Mouse (Mus musculus) E14TG2a.4 (cell line): ENCODE data around the gene Gbp5.
"Not testable (repeated sequence)": the region's sequence is repeated elsewhere in the genome, so short reads cannot be mapped to it uniquely, and the experiment has no call there.

ENCODE experiments used
- H3K27me3 ChIP-seq: 2 replicates; pipeline ENCODE4 v1.6.1; 2014; ENCODE audit warnings: low read length, control low read depth; ENCODE audit not compliant: insufficient read depth
- H3K36me3 ChIP-seq: 2 replicates; pipeline ENCODE4 v1.6.1; 2014; ENCODE audit warnings: low read length, control low read depth; ENCODE audit not compliant: insufficient read depth
- H3K4me1 ChIP-seq: replicated peaks from 2 replicates; pipeline ENCODE4 v1.6.1; 2014; ENCODE audit warnings: low read depth, low read length, control low read depth
- H3K4me3 ChIP-seq: replicated peaks from 2 replicates; pipeline ENCODE4 v1.5.1; 2014; ENCODE audit warnings: mild to moderate bottlenecking, low read length
- H3K9me3 ChIP-seq: 2 replicates; pipeline ENCODE4 v1.6.1; 2014; ENCODE audit warnings: low read length, control low read depth
- CTCF ChIP-seq: conservative IDR thresholded peaks from 2 replicates; pipeline ENCODE4 v1.5.1; 2014; ENCODE audit warnings: low read length
- NANOG ChIP-seq: IDR thresholded peaks from 2 replicates; pipeline ENCODE4 v1.6.1; 2014; ENCODE audit warnings: borderline replicate concordance, low read length, mixed read lengths
- POU5F1 ChIP-seq: IDR thresholded peaks from 2 replicates; pipeline ENCODE4 v1.6.1; 2014; ENCODE audit warnings: low read length, borderline replicate concordance

Gbp5 gene

DNA sequence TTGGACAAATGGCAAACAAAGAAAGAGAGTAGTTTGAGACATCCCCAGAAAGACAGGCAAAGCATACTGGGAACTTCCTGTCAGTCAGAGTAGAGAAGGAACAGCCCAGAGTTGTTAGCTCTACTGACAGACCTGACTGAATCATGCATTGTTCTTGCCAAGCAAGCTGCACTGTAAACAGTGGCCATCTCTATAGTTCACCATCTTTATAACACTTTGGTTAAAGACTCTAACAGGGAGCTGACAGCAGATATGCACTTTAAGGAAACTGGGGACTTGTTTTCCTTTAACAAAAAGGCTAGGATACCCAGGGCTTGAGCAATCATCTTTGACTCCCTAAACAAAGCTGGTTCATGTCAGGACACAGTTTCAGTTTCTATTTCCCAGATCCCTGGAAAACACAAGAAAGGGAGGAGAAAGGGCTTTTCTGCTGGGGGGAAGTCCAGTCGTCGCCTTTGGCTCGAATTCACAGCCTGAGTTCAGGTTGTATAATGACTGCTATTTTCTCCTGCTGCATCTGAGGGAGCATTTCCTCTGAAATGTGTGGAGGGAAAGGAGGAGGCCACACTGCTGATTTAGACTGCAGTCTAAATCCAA is 66.0 kb downstream of the Gbp5 start, which contains the start of gene Gbp3:
Gene Gbp3, plus strand, starts transcription at position 395 of the 597 bp plus-strand sequence.
- Histone ChIP-seq H3K4me3 (peak within 1 kb of the TSS; percentile 45; the same call in 1 of the 2 replicates), H3K9me3 (no peaks in the 10 kb centered on the region), H3K4me1 (peaks cover 3% of the 10 kb centered on the region; the same call in 1 of the 2 replicates), H3K27me3 (peaks cover 6% of the 10 kb centered on the region; the same call in 1 of the 2 replicates), H3K36me3 (no peaks in the 10 kb centered on the region)
- TF ChIP-seq POU5F1 (no peak), CTCF (no peak), NANOG (no peak)

DNA sequence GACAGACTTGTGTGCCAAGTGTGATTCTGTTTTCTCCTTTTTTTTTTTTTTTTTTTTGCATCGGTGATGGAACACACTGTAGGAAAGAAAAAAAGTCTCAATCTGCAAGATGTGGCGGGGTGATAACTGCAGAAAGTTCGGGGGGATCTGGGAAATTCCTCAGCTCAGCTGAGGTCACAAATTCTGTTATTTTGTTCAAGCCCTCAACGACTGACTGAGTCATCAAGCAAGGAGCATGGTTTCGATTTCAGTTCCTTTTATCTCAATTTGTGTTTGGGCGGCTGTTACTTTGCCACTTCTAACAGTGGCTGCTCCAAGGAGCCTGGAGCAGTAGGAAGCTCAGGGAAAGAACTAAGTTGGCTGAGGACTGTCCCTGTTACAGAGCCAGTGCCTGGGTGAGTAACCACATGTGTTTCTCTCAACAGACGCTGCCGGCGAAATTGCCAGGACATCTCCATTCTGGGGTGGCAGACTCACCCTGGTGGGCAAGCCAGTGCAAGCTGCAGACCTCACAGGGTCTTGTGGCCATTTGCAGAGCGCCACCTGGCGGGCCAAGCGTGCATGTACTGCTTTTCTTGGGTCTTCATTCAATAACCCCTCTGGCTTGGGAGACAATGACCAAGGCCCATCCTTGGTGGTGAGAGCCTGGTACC is 66.6 kb downstream of the Gbp5 start:
- H3K27me3 ChIP-seq = peaks cover 6% of the 10 kb centered on the region; the same call in 1 of the 2 replicates
- H3K4me1 ChIP-seq = peaks cover 3% of the 10 kb centered on the region; the same call in 1 of the 2 replicates
- no peak for TF ChIP-seq NANOG
- peak; percentile 93 for TF ChIP-seq CTCF
- H3K36me3 ChIP-seq = no peaks in the 10 kb centered on the region
- no peaks in the 10 kb centered on the region for H3K9me3 ChIP-seq
- H3K4me3 ChIP-seq = peak overlapping the region; percentile 45; the same call in 1 of the 2 replicates

DNA sequence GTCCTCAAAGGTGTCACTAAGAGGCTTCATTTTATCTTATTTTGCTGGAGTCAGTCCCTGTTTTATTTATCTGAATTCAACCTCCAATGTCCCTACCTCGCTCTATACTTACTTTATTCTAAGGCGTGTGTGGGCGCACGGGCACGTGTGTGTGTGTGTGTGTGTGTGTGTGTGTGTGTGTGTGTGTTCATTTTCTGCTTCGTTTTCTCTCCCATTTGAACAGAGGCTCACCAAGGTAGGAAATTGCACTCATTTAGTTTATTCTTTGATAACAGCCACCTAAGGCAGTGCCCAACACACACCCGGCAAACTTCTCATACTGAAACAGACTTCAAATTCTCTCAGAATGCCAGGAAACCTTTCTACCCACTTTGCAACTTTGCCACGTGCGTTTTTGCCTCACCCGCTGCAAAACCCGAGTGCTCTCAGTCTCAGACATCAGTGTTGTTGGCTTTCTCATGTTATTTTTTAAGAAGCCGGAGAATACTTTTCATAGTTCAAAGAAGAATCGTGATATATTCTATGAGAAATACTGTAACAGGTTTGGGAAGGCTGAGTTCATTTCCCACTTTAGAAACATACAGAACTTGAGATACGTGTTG is 67.4 kb downstream of the Gbp5 start:
- TF ChIP-seq CTCF (no peak), NANOG (no peak), POU5F1 (no peak)
- Histone ChIP-seq H3K36me3 (no peaks in the 10 kb centered on the region), H3K4me3 (no peak overlapping the region)

DNA sequence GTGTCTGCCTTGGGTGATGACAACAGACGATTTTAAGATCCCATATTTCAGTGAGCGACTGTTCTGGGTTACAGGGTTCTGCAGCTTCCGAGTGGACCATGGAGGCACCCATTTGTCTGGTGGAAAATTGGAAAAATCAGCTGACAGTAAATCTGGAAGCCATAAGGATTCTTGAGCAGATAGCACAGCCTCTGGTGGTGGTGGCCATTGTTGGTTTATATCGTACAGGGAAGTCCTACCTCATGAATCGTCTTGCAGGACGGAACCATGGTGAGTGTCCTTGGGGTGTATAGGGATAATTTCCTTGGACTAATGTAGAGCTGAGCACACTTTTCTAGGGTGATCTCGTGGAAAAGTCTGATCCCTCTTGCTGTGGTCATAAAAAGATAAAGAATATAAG is 67.9 kb downstream of the Gbp5 start:
- peaks cover 6% of the 10 kb centered on the region; the same call in 1 of the 2 replicates for H3K27me3 ChIP-seq
- TF ChIP-seq CTCF (no peak), NANOG (no peak), POU5F1 (no peak)
- no peaks in the 10 kb centered on the region for H3K9me3 ChIP-seq
- peaks cover 3% of the 10 kb centered on the region; the same call in 1 of the 2 replicates for H3K4me1 ChIP-seq
- H3K4me3 ChIP-seq = no peak overlapping the region
- no peaks in the 10 kb centered on the region for H3K36me3 ChIP-seq

More for the DNA sequence above, 67.4 kb downstream of the Gbp5 start:
- Histone ChIP-seq H3K9me3 (no peaks in the 10 kb centered on the region), H3K27me3 (peaks cover 6% of the 10 kb centered on the region; the same call in 1 of the 2 replicates), H3K4me1 (peaks cover 3% of the 10 kb centered on the region; the same call in 1 of the 2 replicates)

DNA sequence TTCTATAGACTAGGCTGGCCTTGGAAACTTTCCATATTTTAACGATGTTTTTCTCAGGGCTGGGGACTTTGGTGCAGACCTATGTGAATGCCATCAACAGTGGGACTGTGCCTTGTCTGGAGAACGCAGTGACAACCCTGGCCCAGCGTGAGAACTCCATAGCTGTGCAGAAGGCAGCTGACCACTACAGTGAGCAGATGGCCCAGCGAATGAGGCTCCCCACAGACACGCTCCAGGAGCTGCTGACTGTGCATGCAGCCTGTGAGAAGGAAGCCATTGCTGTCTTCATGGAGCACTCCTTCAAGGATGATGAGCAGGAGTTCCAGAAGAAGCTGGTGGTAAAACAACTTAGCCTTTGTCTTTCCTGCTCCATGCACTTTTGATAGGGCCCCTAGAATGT is 73.7 kb downstream of the Gbp5 start:
- not testable (repeated sequence) for H3K27me3 ChIP-seq, H3K9me3 ChIP-seq, H3K4me1 ChIP-seq, H3K36me3 ChIP-seq, H3K4me3 ChIP-seq

DNA sequence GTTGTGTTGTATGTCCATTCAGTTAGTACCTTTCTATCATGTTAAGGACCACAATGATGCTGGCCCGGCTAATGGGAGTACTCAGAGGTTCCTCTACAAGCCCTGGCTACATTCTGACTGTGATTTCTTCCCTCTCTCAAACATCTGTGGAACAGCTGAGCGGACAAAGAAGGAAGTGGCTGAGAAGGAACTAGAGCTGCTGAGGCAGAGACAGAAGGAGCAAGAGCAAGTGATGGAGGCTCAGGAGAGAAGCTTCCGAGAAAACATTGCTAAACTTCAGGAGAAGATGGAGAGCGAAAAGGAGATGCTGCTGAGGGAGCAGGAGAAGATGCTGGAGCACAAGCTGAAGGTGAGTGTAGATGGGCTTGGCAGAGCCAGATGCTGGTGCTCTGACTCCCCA is 77.0 kb downstream of the Gbp5 start:
- Histone ChIP-seq H3K9me3 (no peaks in the 10 kb centered on the region), H3K4me1 (no peaks in the 10 kb centered on the region), H3K27me3 (no peaks in the 10 kb centered on the region), H3K4me3 (no peak overlapping the region), H3K36me3 (no peaks in the 10 kb centered on the region)
- TF ChIP-seq NANOG (no peak), POU5F1 (no peak), CTCF (no peak)
